Mouse (Mus musculus) cortical plate, adult 2 months (tissue): ENCODE measurements around the gene Podn.

Experiments
- CTCF ChIP-seq: fragments of 200-500 bp; IDR thresholded peaks from 2 replicates; pipeline ENCODE4 v1.5.1; 2011; ENCODE audit warnings: mild to moderate bottlenecking, control low read depth, low read length; ENCODE audit not compliant: insufficient read depth; ENCODE audit errors: extremely low read depth
- POLR2A ChIP-seq: fragments of 200-500 bp; IDR thresholded peaks from 2 replicates; pipeline ENCODE4 v1.6.1; 2011; ENCODE audit warnings: mild to moderate bottlenecking, low read length, control low read depth; ENCODE audit not compliant: insufficient read depth; ENCODE audit errors: extremely low read depth

- TF ChIP-seq CTCF (no peak), POLR2A (no peak)
These were observed 34.2 kb upstream of the Podn start for GRCm38 (mm10) chr4:108130452-108130851.
